Mouse (Mus musculus): ENCODE data around the gene Asb8. TPM values are rescaled to one million over a fixed set of nuclear protein-coding genes. Genes with fewer than 3 reads are reported as not detected.

The Asb8 gene
- polyA plus RNA-seq, 1 experiment from 2014 or later, result 31.3 TPM

DNA sequence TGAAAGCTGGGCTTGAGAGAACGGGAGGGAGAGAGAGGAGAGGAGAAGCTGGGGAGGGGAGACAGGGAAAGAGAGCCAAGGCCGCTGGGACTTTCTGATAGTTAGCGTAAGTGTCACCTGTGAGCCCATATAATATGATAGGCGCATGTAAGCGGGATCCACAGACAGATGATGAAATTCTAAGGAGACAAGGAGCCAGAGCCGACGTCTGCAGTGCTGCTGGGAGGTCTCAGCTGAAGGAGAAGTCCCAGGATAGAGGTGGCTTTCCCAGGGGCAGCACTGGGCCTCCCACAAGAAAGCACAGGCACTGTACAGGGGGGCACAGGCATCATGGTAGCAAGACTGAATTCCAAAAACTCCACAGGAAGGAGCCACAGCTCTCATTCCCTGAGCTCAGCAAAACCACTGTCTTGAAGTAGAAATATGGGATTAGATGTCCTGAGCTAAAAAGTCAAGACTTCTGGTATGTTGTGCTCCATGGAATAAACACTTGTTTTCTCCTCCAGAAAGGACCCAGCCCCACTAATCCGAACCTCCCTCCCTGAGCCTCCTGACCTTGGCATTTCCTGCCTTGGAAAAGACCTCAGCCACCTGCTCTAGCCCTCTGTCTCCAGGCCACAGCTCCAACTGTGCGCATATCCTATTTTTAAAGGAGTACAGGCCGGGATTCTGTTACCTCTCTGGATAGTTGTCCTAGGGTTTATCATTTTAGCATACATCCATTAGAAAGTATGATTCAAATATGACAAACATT, 51.1 kb downstream of the Asb8 start:
- Histone ChIP-seq H3K27ac (replicated peaks) (no peak overlapping the region), H3K27me3 (ENCODE audit: control insufficient read depth, insufficient read depth, low read length) (no peaks in the 10 kb centered on the region), H3K4me1 (replicated peaks; ENCODE audit: control insufficient read depth, insufficient read depth) (no peaks in the 10 kb centered on the region), H3K36me3 (ENCODE audit: control insufficient read depth, insufficient read depth, low read length) (no peaks in the 10 kb centered on the region; the same call in 1 of the 2 replicates), H3K9ac (ENCODE audit: low read length) (no peak overlapping the region), H3K4me2 (replicated peaks; ENCODE audit: low read depth) (no peak overlapping the region), H3K9me3 (ENCODE audit: control insufficient read depth, low read length) (no peaks in the 10 kb centered on the region), H3K4me3 (ENCODE audit: low read depth, low read length) (no peak overlapping the region)
- DNase-seq (ENCODE audit: low spot score) (no peak), ATAC-seq (ENCODE audit: low FRiP score, low TSS enrichment) (no peak)
- TF ChIP-seq EP300 (optimal IDR thresholded peaks at IDR 0.05), result no peak
- no peak for TF ChIP-seq CTCF (IDR thresholded peaks at IDR 0.05; ENCODE audit: low read depth)
- WGBS, result 85% methylated on average over 10 of the region's 10 CpGs

DNA sequence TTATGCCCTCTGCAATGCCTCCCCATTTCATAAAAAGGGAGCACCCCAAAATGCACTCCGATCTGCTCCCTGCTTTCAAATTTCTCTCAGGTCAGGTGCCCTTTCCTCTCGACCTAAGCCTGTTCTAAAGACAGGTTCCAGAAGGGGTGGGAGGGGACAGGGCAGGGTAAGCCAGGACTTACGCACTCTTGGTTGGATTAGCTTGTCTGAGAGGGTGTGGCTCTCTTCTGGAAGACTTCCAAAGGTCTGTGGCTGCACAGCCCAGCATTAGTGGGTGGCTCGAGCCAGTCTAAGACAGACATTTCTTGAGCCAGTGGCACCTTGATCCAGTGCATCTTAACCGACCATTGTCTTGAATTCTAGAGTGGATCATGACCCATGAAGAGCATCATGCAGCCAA, 53.6 kb downstream of the Asb8 start:
- Histone ChIP-seq H3K4me1 (replicated peaks; ENCODE audit: control insufficient read depth, insufficient read depth) (0 out of 2 replicates have a peak, but pooled peaks cover 3% of the 10 kb centered on the region), H3K9me3 (ENCODE audit: control insufficient read depth, low read length) (no peaks in the 10 kb centered on the region), H3K27ac (replicated peaks) (no peak overlapping the region), H3K9ac (ENCODE audit: low read length) (no peak overlapping the region), H3K4me3 (ENCODE audit: low read depth, low read length) (no peak overlapping the region), H3K36me3 (ENCODE audit: control insufficient read depth, insufficient read depth, low read length) (no peaks in the 10 kb centered on the region; the same call in 1 of the 2 replicates), H3K27me3 (ENCODE audit: control insufficient read depth, insufficient read depth, low read length) (no peaks in the 10 kb centered on the region), H3K4me2 (replicated peaks; ENCODE audit: low read depth) (no peak overlapping the region)
- TF ChIP-seq CTCF (IDR thresholded peaks at IDR 0.05; ENCODE audit: low read depth), result no peak
- TF ChIP-seq EP300 (optimal IDR thresholded peaks at IDR 0.05), result no peak
- WGBS, result 48% methylated on average over 5 of the region's 5 CpGs
- ATAC-seq (ENCODE audit: low FRiP score, low TSS enrichment) (peak; percentile 78), DNase-seq (ENCODE audit: low spot score) (peak; percentile 63)

DNA sequence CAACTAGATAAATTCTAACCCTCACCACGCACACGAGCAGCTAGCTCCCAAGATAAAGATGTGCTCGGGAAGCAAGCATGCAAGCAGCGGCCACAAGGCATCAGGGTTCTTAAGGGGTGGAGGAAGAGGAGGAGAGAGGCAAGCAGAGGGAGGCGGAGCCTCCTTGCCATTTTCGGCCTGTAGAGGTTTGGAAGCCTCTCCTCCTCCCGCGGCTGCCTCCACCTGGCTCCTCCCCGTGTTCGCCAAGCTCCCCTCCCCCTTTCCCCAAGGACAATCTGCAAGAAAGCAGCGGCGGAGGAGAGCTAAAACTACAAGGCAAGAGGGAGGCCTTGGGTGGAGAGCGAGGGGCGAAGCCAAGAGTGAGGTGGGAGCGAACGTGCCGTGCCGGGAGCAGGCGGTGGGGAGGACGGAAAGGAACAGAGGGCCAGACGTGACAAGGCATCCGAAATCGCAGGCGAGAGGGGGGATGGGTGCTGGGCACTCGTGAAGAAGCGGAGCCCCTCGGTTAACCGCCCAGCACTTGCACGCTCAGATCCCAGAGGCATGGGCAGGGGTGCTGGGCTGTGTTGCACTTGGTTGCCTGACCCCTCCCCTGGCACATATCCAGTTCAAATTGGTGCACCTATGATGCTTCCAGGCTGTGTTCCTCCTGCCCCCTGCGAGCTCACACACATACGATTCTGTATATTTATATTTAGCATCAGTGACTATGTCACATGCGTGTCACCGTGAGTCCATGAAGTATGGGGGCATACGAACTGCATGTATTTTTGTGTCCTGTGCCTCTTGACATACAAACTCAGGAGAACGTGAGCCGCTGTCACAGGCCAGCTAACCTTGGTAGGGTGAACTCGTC, 56.9 kb downstream of the Asb8 start:
- H3K4me1 ChIP-seq (replicated peaks; ENCODE audit: control insufficient read depth, insufficient read depth), result 0 out of 2 replicates have a peak, but pooled peaks cover 3% of the 10 kb centered on the region
- H3K9me3 ChIP-seq (ENCODE audit: control insufficient read depth, low read length), result no peaks in the 10 kb centered on the region
- H3K9ac ChIP-seq (ENCODE audit: low read length), result peak overlapping the region; percentile 80
- no peaks in the 10 kb centered on the region for H3K27me3 ChIP-seq (ENCODE audit: control insufficient read depth, insufficient read depth, low read length)
- H3K36me3 ChIP-seq (ENCODE audit: control insufficient read depth, insufficient read depth, low read length), result no peaks in the 10 kb centered on the region
- H3K4me2 ChIP-seq (replicated peaks; ENCODE audit: low read depth), result peak overlapping the region; percentile 86
- ATAC-seq (ENCODE audit: low FRiP score, low TSS enrichment), result peak; percentile 91
- TF ChIP-seq CTCF (IDR thresholded peaks at IDR 0.05; ENCODE audit: low read depth) (peak; percentile 30; the same call in 1 of the 2 replicates), EP300 (optimal IDR thresholded peaks at IDR 0.05) (no peak)
- H3K4me3 ChIP-seq (ENCODE audit: low read depth, low read length), result peak overlapping the region; percentile 68
- WGBS, result 2% methylated on average over 35 of the region's 37 CpGs
- peak overlapping the region; percentile 83 for H3K27ac ChIP-seq (replicated peaks)
- DNase-seq (ENCODE audit: low spot score), result peak; percentile 86

DNA sequence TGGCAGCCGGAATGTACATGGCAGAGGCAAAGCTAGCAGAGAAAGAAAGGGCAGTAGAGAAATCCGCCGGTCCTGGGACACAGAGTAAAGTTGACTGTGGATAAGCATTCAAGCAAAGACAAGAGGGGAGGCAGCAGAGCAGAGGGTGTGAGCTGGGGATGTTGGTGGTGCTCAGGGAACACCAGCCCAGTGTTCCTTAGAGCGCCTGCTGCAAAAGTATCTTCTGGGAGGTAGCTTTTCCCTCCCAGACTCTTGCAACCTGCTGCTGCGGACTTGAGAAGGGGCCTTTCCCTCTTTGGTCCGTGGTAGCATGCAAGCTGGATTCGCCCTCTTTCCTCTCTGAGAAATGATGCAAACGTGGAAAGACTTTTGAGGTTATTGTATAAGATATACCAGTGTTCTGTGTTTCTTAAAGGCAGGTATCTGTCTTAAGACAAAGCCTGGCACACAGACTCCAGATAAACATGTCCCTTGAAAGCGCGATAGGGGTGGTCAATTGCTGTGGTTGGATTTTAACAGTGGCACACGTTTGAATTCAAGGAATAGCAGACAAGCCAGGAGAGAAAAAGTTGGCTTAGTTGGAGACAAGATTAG, 57.6 kb downstream of the Asb8 start:
- no peaks in the 10 kb centered on the region for H3K9me3 ChIP-seq (ENCODE audit: control insufficient read depth, low read length)
- H3K4me1 ChIP-seq (replicated peaks; ENCODE audit: control insufficient read depth, insufficient read depth), result 0 out of 2 replicates have a peak, but pooled peaks cover 3% of the 10 kb centered on the region
- peak overlapping the region; percentile 80 for H3K9ac ChIP-seq (ENCODE audit: low read length)
- TF ChIP-seq EP300 (optimal IDR thresholded peaks at IDR 0.05), result no peak
- no peak for TF ChIP-seq CTCF (IDR thresholded peaks at IDR 0.05; ENCODE audit: low read depth)
- WGBS, result 30% methylated on average over 11 of the region's 11 CpGs
- ATAC-seq (ENCODE audit: low FRiP score, low TSS enrichment), result no peak
- H3K36me3 ChIP-seq (ENCODE audit: control insufficient read depth, insufficient read depth, low read length), result no peaks in the 10 kb centered on the region
- peak overlapping the region; percentile 83 for H3K27ac ChIP-seq (replicated peaks)
- H3K4me2 ChIP-seq (replicated peaks; ENCODE audit: low read depth), result peak overlapping the region; percentile 86
- DNase-seq (ENCODE audit: low spot score), result no peak
- peak overlapping the region; percentile 68 for H3K4me3 ChIP-seq (ENCODE audit: low read depth, low read length)
- H3K27me3 ChIP-seq (ENCODE audit: control insufficient read depth, insufficient read depth, low read length), result no peaks in the 10 kb centered on the region

DNA sequence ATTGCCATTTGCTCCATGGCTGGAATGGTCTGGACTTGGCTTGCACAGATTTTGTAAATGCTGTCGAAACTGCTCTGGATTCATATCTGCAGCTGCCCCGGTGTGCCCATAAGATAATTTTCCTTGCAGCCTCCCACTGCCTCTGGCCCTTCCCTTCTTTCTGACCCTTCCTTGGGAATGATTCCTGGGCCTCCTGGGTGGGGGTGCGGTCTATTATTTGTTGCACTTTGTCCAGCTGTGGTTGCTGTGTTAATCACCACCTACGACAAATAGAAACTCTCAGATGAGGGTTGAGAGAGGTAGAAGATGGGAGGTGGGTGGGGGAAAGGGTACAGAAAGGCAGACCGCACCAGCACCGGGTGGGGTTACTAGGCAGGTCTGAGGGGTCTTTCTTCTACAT, 58.2 kb downstream of the Asb8 start:
- Histone ChIP-seq H3K9ac (ENCODE audit: low read length) (no peak overlapping the region), H3K27me3 (ENCODE audit: control insufficient read depth, insufficient read depth, low read length) (no peaks in the 10 kb centered on the region), H3K27ac (replicated peaks) (no peak overlapping the region), H3K36me3 (ENCODE audit: control insufficient read depth, insufficient read depth, low read length) (no peaks in the 10 kb centered on the region), H3K4me1 (replicated peaks; ENCODE audit: control insufficient read depth, insufficient read depth) (0 out of 2 replicates have a peak, but pooled peaks cover 3% of the 10 kb centered on the region), H3K4me3 (ENCODE audit: low read depth, low read length) (no peak overlapping the region), H3K9me3 (ENCODE audit: control insufficient read depth, low read length) (no peaks in the 10 kb centered on the region), H3K4me2 (replicated peaks; ENCODE audit: low read depth) (peak overlapping the region; percentile 86; the same call in 1 of the 2 replicates)
- WGBS, result 65% methylated on average over 6 of the region's 6 CpGs
- 0 out of 2 replicates have a peak, but pooled peaks have one; percentile 18 for ATAC-seq (ENCODE audit: low FRiP score, low TSS enrichment)
- no peak for TF ChIP-seq CTCF (IDR thresholded peaks at IDR 0.05; ENCODE audit: low read depth)
- TF ChIP-seq EP300 (optimal IDR thresholded peaks at IDR 0.05), result no peak
- peak; percentile 69 for DNase-seq (ENCODE audit: low spot score)

Data from stomach, postnatal 0 days (tissue).